Mouse (Mus musculus): ENCODE measurements around the gene Crb3. TPM values are rescaled to one million over a fixed set of nuclear protein-coding genes. Genes with fewer than 3 reads are reported as not detected.

The Crb3 gene
- polyA plus RNA-seq, 1 experiment from 2014 or later: 74.9 TPM

DNA sequence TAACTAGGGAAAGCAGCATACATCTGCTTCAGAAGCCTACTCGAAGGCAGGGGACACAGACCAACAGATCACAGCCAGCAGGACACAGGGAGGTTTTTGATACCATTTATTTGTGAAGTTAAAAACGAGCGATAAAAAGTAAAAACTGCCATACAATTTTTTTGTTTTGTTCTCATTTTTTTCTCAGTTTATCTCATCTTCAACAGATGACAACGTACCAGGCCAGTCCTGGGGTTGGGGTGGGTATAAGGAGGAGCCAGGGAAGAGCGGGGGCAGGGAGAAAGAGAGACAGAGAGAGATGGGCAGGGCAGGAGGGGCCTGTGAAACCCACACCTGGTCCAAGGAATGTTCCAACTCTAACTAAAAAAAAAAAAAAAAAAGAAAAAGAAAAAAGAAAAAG is 37.9 kb upstream of the Crb3 start:
- H3K9me3 ChIP-seq (ENCODE audit: control insufficient read depth, low read length): no peaks in the 10 kb centered on the region
- DNase-seq (ENCODE audit: low spot score) (no peak), ATAC-seq (ENCODE audit: low FRiP score, low TSS enrichment) (no peak)
- TF ChIP-seq CTCF (IDR thresholded peaks at IDR 0.05; ENCODE audit: low read depth) (no peak), EP300 (optimal IDR thresholded peaks at IDR 0.05) (no peak)
- no peak overlapping the region for H3K4me2 ChIP-seq (replicated peaks; ENCODE audit: low read depth)
- H3K36me3 ChIP-seq (ENCODE audit: control insufficient read depth, insufficient read depth, low read length): peaks cover 39% of the 10 kb centered on the region
- no peak overlapping the region for H3K27ac ChIP-seq (replicated peaks)
- H3K4me1 ChIP-seq (replicated peaks; ENCODE audit: control insufficient read depth, insufficient read depth): no peaks in the 10 kb centered on the region
- H3K4me3 ChIP-seq (ENCODE audit: low read depth, low read length): no peak overlapping the region
- H3K27me3 ChIP-seq (ENCODE audit: control insufficient read depth, insufficient read depth, low read length): no peaks in the 10 kb centered on the region
- 88% methylated on average over 5 of the region's 5 CpGs for WGBS
- no peak overlapping the region for H3K9ac ChIP-seq (ENCODE audit: low read length)

DNA sequence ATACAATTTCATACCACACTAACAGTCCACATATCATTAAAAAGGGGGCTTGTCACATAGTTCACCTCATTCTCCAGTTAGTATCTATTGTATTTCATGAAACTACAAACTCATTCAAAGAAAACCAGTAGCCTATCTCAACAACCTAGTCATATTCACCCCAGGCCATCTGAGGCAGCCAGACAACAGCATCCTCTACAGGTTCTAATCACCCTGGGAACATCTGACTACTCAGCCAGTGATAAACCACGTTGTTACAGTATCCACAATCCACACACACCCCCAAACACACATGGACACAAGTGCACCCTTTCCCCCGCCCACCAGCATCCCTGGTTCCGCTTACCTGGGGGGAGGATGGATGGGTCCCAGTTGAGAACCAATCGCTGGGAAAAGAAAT is 31.4 kb upstream of the Crb3 start:
- ATAC-seq (ENCODE audit: low FRiP score, low TSS enrichment): no peak
- no peak for DNase-seq (ENCODE audit: low spot score)
- Histone ChIP-seq H3K4me1 (replicated peaks; ENCODE audit: control insufficient read depth, insufficient read depth) (0 out of 2 replicates have a peak, but pooled peaks cover 2% of the 10 kb centered on the region), H3K27me3 (ENCODE audit: control insufficient read depth, insufficient read depth, low read length) (no peaks in the 10 kb centered on the region), H3K9ac (ENCODE audit: low read length) (no peak overlapping the region), H3K36me3 (ENCODE audit: control insufficient read depth, insufficient read depth, low read length) (peaks cover 38% of the 10 kb centered on the region), H3K9me3 (ENCODE audit: control insufficient read depth, low read length) (no peaks in the 10 kb centered on the region), H3K27ac (replicated peaks) (no peak overlapping the region), H3K4me3 (ENCODE audit: low read depth, low read length) (no peak overlapping the region), H3K4me2 (replicated peaks; ENCODE audit: low read depth) (no peak overlapping the region)
- no peak for TF ChIP-seq CTCF (IDR thresholded peaks at IDR 0.05; ENCODE audit: low read depth)
- TF ChIP-seq EP300 (optimal IDR thresholded peaks at IDR 0.05): no peak
- WGBS: 80% methylated on average over 4 of the region's 4 CpGs

DNA sequence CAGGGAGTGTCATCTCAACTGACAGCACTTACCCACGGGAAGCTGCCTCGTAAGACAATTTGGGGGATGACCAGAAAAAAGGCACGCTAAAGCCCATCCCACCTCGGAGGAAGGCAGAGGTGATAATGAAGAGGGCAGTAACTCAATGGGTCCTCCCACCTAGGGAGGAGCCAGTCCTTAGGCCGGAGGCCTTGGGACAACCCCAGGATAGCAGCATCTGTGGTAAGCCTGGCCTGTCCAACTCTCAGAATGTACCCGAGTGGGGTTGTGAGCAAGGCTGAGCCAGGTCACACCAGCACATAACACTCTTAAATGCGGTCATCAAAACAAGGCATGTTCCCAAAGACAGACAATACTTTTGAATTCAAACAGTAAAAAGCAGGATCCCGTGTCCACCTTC is 29.2 kb upstream of the Crb3 start:
- H3K4me1 ChIP-seq (replicated peaks; ENCODE audit: control insufficient read depth, insufficient read depth): 0 out of 2 replicates have a peak, but pooled peaks cover 3% of the 10 kb centered on the region
- no peak for DNase-seq (ENCODE audit: low spot score)
- ATAC-seq (ENCODE audit: low FRiP score, low TSS enrichment): no peak
- no peaks in the 10 kb centered on the region for H3K27me3 ChIP-seq (ENCODE audit: control insufficient read depth, insufficient read depth, low read length)
- peak overlapping the region; percentile 82 for H3K4me3 ChIP-seq (ENCODE audit: low read depth, low read length)
- TF ChIP-seq CTCF (IDR thresholded peaks at IDR 0.05; ENCODE audit: low read depth): no peak
- no peak for TF ChIP-seq EP300 (optimal IDR thresholded peaks at IDR 0.05)
- H3K4me2 ChIP-seq (replicated peaks; ENCODE audit: low read depth): peak overlapping the region; percentile 67
- peaks cover 19% of the 10 kb centered on the region for H3K36me3 ChIP-seq (ENCODE audit: control insufficient read depth, insufficient read depth, low read length)
- 16% methylated on average over 8 of the region's 8 CpGs for WGBS
- H3K9ac ChIP-seq (ENCODE audit: low read length): peak overlapping the region; percentile 100
- no peak overlapping the region for H3K27ac ChIP-seq (replicated peaks)
- no peaks in the 10 kb centered on the region for H3K9me3 ChIP-seq (ENCODE audit: control insufficient read depth, low read length)

DNA sequence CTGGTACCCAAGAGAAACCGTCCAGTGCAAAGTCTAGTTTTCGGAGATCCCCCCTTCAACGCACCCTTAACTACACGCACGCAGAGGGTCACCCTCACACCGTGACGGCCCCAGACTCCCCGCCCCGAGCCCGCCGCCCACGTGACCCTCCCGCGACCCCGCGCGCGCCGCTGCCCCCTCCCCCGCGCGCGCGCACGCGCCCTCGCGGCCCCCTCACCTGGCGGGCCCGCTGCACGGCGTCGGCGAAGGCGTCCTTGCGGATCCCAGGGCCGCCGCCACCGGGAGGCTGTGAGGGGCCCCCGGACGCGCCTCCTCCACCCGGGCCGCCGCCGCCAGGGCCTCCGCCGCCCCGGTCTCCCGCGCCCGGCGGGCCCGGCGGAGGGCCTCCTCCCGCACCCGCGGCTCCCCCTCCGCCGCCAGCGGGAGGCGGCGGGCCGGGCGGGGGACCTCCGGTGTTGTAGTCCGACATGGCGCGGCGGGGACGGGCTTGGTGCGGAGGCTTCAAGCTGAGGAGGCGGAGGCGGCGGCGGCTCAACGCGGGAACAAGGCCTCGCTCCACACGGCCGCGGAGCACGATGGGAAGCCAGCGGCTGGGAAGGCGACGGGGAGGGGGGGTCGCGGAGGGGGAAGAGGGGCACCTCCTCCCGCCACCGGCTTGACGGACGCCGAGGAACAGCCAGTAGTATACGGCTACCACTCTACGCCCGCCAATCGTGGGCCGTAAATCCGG is 27.8 kb upstream of the Crb3 start, which contains the start of gene Khsrp:
TSS of gene Khsrp (minus strand) at position 592 of the 730 bp plus-strand sequence.
- Histone ChIP-seq H3K4me1 (replicated peaks; ENCODE audit: control insufficient read depth, insufficient read depth) (0 out of 2 replicates have a peak, but pooled peaks cover 3% of the 10 kb centered on the region), H3K9ac (ENCODE audit: low read length) (peak within 1 kb of the TSS; percentile 100), H3K27ac (replicated peaks) (peak within 1 kb of the TSS; percentile 95), H3K4me2 (replicated peaks; ENCODE audit: low read depth) (peak within 1 kb of the TSS; percentile 67), H3K36me3 (ENCODE audit: control insufficient read depth, insufficient read depth, low read length) (peaks cover 8% of the 10 kb centered on the region; the same call in 1 of the 2 replicates), H3K27me3 (ENCODE audit: control insufficient read depth, insufficient read depth, low read length) (no peaks in the 10 kb centered on the region), H3K4me3 (ENCODE audit: low read depth, low read length) (peak within 1 kb of the TSS; percentile 82), H3K9me3 (ENCODE audit: control insufficient read depth, low read length) (no peaks in the 10 kb centered on the region)
- TF ChIP-seq CTCF (IDR thresholded peaks at IDR 0.05; ENCODE audit: low read depth): no peak
- ATAC-seq (ENCODE audit: low FRiP score, low TSS enrichment): no peak
- under 1% methylated on average over 64 of the region's 99 CpGs for WGBS
- peak; percentile 51 for DNase-seq (ENCODE audit: low spot score)

DNA sequence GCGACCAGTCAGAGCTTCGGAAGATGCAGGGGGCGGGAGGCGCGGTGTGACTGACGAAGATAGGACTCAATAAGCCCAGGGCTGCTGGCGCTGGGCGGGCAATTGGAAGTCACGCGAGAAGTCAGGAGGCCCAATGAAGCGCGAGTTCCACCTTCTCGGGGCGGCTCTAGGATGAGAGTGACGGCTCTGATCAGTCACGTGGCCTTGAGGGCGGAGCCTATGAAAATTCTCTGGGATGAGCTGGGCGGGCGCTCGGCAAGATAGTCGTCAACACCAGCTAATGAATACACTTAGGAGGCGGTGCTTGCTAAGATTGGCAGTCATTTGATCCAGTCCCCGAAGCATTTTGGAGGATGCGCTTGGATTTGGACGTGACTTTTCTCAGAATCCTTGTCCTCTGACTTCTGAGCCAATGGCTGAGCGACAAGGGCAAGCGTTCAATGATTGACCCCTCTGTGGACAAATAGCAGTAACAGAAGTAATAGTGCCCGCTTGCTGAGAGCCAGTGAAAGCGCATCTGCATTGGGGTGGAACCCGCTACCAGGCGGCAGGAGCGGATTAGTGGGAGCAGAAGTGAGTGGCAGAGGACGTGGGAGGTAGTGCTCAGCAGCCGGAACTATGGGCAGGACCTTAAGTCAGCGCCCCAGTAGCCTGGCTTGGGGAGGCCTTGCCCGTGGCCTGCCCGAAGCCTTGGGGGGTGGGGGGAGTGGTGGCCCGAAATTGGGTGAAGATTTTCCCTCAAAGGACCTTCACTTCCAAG is 27.1 kb upstream of the Crb3 start:
- ATAC-seq (ENCODE audit: low FRiP score, low TSS enrichment) (peak; percentile 96), DNase-seq (ENCODE audit: low spot score) (peak; percentile 100)
- peak overlapping the region; percentile 57 for H3K4me2 ChIP-seq (replicated peaks; ENCODE audit: low read depth)
- 0 out of 2 replicates have a peak, but pooled peaks cover 3% of the 10 kb centered on the region for H3K4me1 ChIP-seq (replicated peaks; ENCODE audit: control insufficient read depth, insufficient read depth)
- no peaks in the 10 kb centered on the region for H3K27me3 ChIP-seq (ENCODE audit: control insufficient read depth, insufficient read depth, low read length)
- peak overlapping the region; percentile 63 for H3K9ac ChIP-seq (ENCODE audit: low read length)
- peak overlapping the region; percentile 84 for H3K27ac ChIP-seq (replicated peaks)
- WGBS: under 1% methylated on average over 38 of the region's 38 CpGs
- H3K9me3 ChIP-seq (ENCODE audit: control insufficient read depth, low read length): no peaks in the 10 kb centered on the region
- peaks cover 1% of the 10 kb centered on the region; the same call in 1 of the 2 replicates for H3K36me3 ChIP-seq (ENCODE audit: control insufficient read depth, insufficient read depth, low read length)
- peak overlapping the region; percentile 29 for H3K4me3 ChIP-seq (ENCODE audit: low read depth, low read length)
- TF ChIP-seq CTCF (IDR thresholded peaks at IDR 0.05; ENCODE audit: low read depth) (peak; percentile 41), EP300 (optimal IDR thresholded peaks at IDR 0.05) (no peak)
